ENCODE assay signal across 20 mouse cellular contexts in the genomic region with DNA sequence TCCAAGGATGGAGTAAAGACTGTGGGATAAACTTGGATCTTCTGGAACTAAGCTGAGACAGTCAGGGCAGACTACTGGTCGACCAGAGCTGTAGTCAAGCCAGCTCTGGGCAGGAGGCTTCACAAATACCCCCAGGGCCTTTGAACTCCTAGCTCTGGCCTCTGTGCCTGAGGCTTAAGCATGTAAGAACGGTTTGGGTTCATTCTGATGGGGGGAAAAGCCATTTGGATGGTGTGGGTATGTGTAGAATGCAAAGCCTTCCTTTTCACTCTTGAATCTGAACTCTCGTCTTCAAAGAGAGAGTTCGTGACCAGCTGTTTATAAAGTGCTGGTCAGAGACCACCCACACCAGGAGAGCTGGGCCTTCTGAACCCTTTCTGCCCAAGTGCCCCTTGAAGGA. TPM values are rescaled to one million over a fixed set of nuclear protein-coding genes. Genes with fewer than 3 reads are reported as not detected.
DNase-seq lines count a peak whose midpoint lies in the region; ATAC-seq and TF ChIP-seq lines count a peak whose summit lies in the region.
"Had no signal": no experiment of that assay in that cellular context is flagged by ENCODE, and none has a peak within 500 bp of the region (broad histone marks: within the 10 kb centered on the region; RNA-seq: fewer than 3 reads in every experiment).

No protein-coding gene starts in this region.

- peak overlapping the region; percentile 71; the same call in 1 of the 2 replicates for H3K27ac ChIP-seq in hindbrain, embryonic 15.5 days (replicated peaks)
- no peak overlapping the region for H3K27ac ChIP-seq in hindbrain, embryonic 16.5 days (ENCODE audit: low read depth, low read length)
- no peak overlapping the region for H3K27ac ChIP-seq in lung, postnatal 0 days (ENCODE audit: low read length)
- peak overlapping the region; percentile 81 for H3K27ac ChIP-seq in forebrain, embryonic 14.5 days (ENCODE audit: low read depth, low read length)
- H3K27ac ChIP-seq: liver, embryonic 12.5 days had no signal

- ATAC-seq in hindbrain, embryonic 15.5 days (ENCODE audit: low FRiP score, low read depth): no peak
- ATAC-seq in hindbrain, embryonic 16.5 days: no peak
- no peak for ATAC-seq in lung, postnatal 0 days
- ATAC-seq in forebrain, embryonic 14.5 days: no peak
- ATAC-seq: liver, embryonic 12.5 days had no signal

- peaks cover 67% of the 10 kb centered on the region for H3K4me1 ChIP-seq in hindbrain, embryonic 15.5 days (replicated peaks)
- peaks cover 43% of the 10 kb centered on the region for H3K4me1 ChIP-seq in hindbrain, embryonic 16.5 days (ENCODE audit: control insufficient read depth, insufficient read depth, low read depth, low read length)
- peaks cover 25% of the 10 kb centered on the region for H3K4me1 ChIP-seq in lung, postnatal 0 days (ENCODE audit: insufficient read depth, low read depth, low read length)
- peaks cover 44% of the 10 kb centered on the region for H3K4me1 ChIP-seq in forebrain, embryonic 14.5 days (ENCODE audit: control insufficient read depth, insufficient read depth, low read length)

- no peak for TF ChIP-seq CTCF in lung, postnatal 0 days (IDR thresholded peaks at IDR 0.05)

- peaks cover 21% of the 10 kb centered on the region for H3K36me3 ChIP-seq in hindbrain, embryonic 15.5 days
- peaks cover 16% of the 10 kb centered on the region for H3K36me3 ChIP-seq in hindbrain, embryonic 16.5 days (ENCODE audit: control insufficient read depth, insufficient read depth, low read length)
- H3K36me3 ChIP-seq in lung, postnatal 0 days (ENCODE audit: insufficient read depth, low read length): peaks cover 13% of the 10 kb centered on the region; the same call in 1 of the 2 replicates
- peaks cover 30% of the 10 kb centered on the region for H3K36me3 ChIP-seq in forebrain, embryonic 14.5 days (ENCODE audit: control insufficient read depth, insufficient read depth, low read length)

- peaks cover 12% of the 10 kb centered on the region for H3K27me3 ChIP-seq in hindbrain, embryonic 15.5 days
- peaks cover 10% of the 10 kb centered on the region for H3K27me3 ChIP-seq in hindbrain, embryonic 16.5 days (replicated peaks; ENCODE audit: control insufficient read depth, insufficient read depth, low read length)
- no peaks in the 10 kb centered on the region for H3K27me3 ChIP-seq in lung, postnatal 0 days (replicated peaks; ENCODE audit: insufficient read depth, low read length)
- H3K27me3 ChIP-seq in forebrain, embryonic 14.5 days (replicated peaks; ENCODE audit: control insufficient read depth, insufficient read depth, low read length): peaks cover 21% of the 10 kb centered on the region

- DNase-seq in lung, postnatal 0 days (ENCODE audit: low spot score): no peak
- DNase-seq in lung, adult 18-20 months: no peak
- DNase-seq in forebrain, embryonic 14.5 days (ENCODE audit: low spot score): no peak
- peak; percentile 30 for DNase-seq in induced T-regulatory cell, adult 2 months (ENCODE audit: low read depth)
- DNase-seq in thymus, adult 18-20 months: no peak
- no peak for DNase-seq in cerebellum, adult 11 months
- DNase-seq: adrenal gland, postnatal 36 days; cerebellum, adult 11-12 months; cerebellum, postnatal 10 days; kidney, adult 2 months; kidney, postnatal 25 days; right cerebral cortex, adult 18-20 months; right cerebral cortex, postnatal 4 days; thymus, postnatal 25 days had no signal

- H3K4me2 ChIP-seq in hindbrain, embryonic 15.5 days: no peak overlapping the region
- H3K4me2 ChIP-seq in hindbrain, embryonic 16.5 days (ENCODE audit: low read length): no peak overlapping the region
- H3K4me2 ChIP-seq in lung, postnatal 0 days (replicated peaks; ENCODE audit: low read depth, low read length): no peak overlapping the region
- no peak overlapping the region for H3K4me2 ChIP-seq in forebrain, embryonic 14.5 days (ENCODE audit: low read length)
- H3K4me2 ChIP-seq: liver, embryonic 12.5 days had no signal

- no peak overlapping the region for H3K4me3 ChIP-seq in hindbrain, embryonic 15.5 days
- H3K4me3 ChIP-seq in hindbrain, embryonic 16.5 days (ENCODE audit: low read length): no peak overlapping the region
- H3K4me3 ChIP-seq in lung, postnatal 0 days (ENCODE audit: low read depth, low read length): no peak overlapping the region
- H3K4me3 ChIP-seq in forebrain, embryonic 14.5 days (ENCODE audit: low read depth, low read length): no peak overlapping the region
- H3K4me3 ChIP-seq: embryonic facial prominence, embryonic 12.5 days; liver, embryonic 12.5 days had no signal

- 77% methylated on average over 4 of the region's 4 CpGs for WGBS in hindbrain, embryonic 15.5 days
- WGBS in hindbrain, embryonic 16.5 days: 79% methylated on average over 4 of the region's 4 CpGs
- 75% methylated on average over 4 of the region's 4 CpGs for WGBS in lung, postnatal 0 days
- 73% methylated on average over 4 of the region's 4 CpGs for WGBS in forebrain, embryonic 14.5 days

- no peaks in the 10 kb centered on the region for H3K9me3 ChIP-seq in hindbrain, embryonic 15.5 days
- no peaks in the 10 kb centered on the region for H3K9me3 ChIP-seq in hindbrain, embryonic 16.5 days (ENCODE audit: control insufficient read depth, low read length)
- no peaks in the 10 kb centered on the region for H3K9me3 ChIP-seq in lung, postnatal 0 days (ENCODE audit: low read length)
- H3K9me3 ChIP-seq in forebrain, embryonic 14.5 days (replicated peaks; ENCODE audit: control insufficient read depth, low read length): no peaks in the 10 kb centered on the region
- H3K9me3 ChIP-seq: embryonic facial prominence, embryonic 12.5 days; hindbrain, embryonic 12.5 days; limb, embryonic 13.5 days; liver, embryonic 12.5 days had no signal

- no peak for TF ChIP-seq EP300 in lung, postnatal 0 days (IDR thresholded peaks at IDR 0.05)

- no peak overlapping the region for H3K9ac ChIP-seq in hindbrain, embryonic 15.5 days
- no peak overlapping the region for H3K9ac ChIP-seq in hindbrain, embryonic 16.5 days (ENCODE audit: low read depth, low read length)
- peak overlapping the region; percentile 16; the same call in 1 of the 2 replicates for H3K9ac ChIP-seq in lung, postnatal 0 days (replicated peaks; ENCODE audit: low read depth)
- no peak overlapping the region for H3K9ac ChIP-seq in forebrain, embryonic 14.5 days (ENCODE audit: low read length)
- H3K9ac ChIP-seq: embryonic facial prominence, embryonic 12.5 days; hindbrain, embryonic 12.5 days; limb, embryonic 13.5 days; liver, embryonic 12.5 days had no signal

RNA-seq across cellular contexts. Expression of gene Cbx4, which starts 8.3 kb away (rescaled TPM):
- 21.9 and 23.2 TPM in 2 replicates for polyA plus RNA-seq in hindbrain, embryonic 15.5 days (2015; fragmentation: Nextera tagmentation; extraction: Ambion mirVana)
- 23.4 and 24.8 TPM in 2 replicates for polyA plus RNA-seq in hindbrain, embryonic 16.5 days (2015; fragmentation: Nextera tagmentation; extraction: Ambion mirVana)
- 8.9 and 9.7 TPM in 2 replicates for polyA plus RNA-seq in lung, postnatal 0 days (2015; fragmentation: Nextera tagmentation; extraction: Ambion mirVana)
- polyA plus RNA-seq in forebrain, embryonic 14.5 days (2014; fragmentation: Nextera tagmentation; extraction: Ambion mirVana): 9.3 and 14.5 TPM in 2 replicates

RNA-seq across cellular contexts. Expression of gene Cbx8, which starts 37.0 kb away (rescaled TPM):
- polyA plus RNA-seq in hindbrain, embryonic 15.5 days (2015; fragmentation: Nextera tagmentation; extraction: Ambion mirVana): 8.6 and 10.0 TPM in 2 replicates
- polyA plus RNA-seq in hindbrain, embryonic 16.5 days (2015; fragmentation: Nextera tagmentation; extraction: Ambion mirVana): 8.5 and 9.5 TPM in 2 replicates
- 9.4 and 9.8 TPM in 2 replicates for polyA plus RNA-seq in lung, postnatal 0 days (2015; fragmentation: Nextera tagmentation; extraction: Ambion mirVana)
- polyA plus RNA-seq in forebrain, embryonic 14.5 days (2014; fragmentation: Nextera tagmentation; extraction: Ambion mirVana): 12.8 and 15.0 TPM in 2 replicates

RNA-seq across cellular contexts. Expression of gene Cbx2, which starts 55.0 kb away (rescaled TPM):
- 15.3 and 17.1 TPM in 2 replicates for polyA plus RNA-seq in hindbrain, embryonic 15.5 days (2015; fragmentation: Nextera tagmentation; extraction: Ambion mirVana)
- 10.7 and 14.0 TPM in 2 replicates for polyA plus RNA-seq in hindbrain, embryonic 16.5 days (2015; fragmentation: Nextera tagmentation; extraction: Ambion mirVana)
- 6.2 and 6.9 TPM in 2 replicates for polyA plus RNA-seq in lung, postnatal 0 days (2015; fragmentation: Nextera tagmentation; extraction: Ambion mirVana)
- polyA plus RNA-seq in forebrain, embryonic 14.5 days (2014; fragmentation: Nextera tagmentation; extraction: Ambion mirVana): 19.2 and 22.1 TPM in 2 replicates

Comparison
In these comparisons a context has a peak if more than half of its experiments do, and no peak if none do; other contexts are left out.
1. H3K27ac ChIP-seq: peak in hindbrain, embryonic 15.5 days (single experiment) and forebrain, embryonic 14.5 days (single experiment); none in hindbrain, embryonic 16.5 days (single experiment) and lung, postnatal 0 days (single experiment).